Mouse (Mus musculus): ENCODE results near the gene Prdm12.

Gene Prdm12

DNA sequence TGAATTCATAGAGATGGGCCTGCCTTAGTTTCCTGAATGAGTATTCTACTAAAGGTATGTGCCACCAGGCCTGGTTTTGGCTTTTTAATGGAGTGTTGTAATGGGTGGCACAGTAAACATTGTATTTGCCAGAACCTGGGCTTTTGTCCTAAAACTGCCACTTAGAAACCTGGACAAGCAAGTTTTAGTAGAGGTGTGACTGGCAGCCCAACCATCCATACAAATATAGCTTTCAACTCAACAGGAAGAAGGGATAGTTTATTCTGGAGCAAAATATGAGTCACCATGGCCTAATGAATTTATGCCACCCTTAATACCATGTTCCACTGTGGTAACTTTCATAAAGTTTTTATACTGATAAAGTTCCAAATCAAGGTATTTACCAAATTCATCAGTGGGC is 63.4 kb downstream of the Prdm12 start:
- in situ Hi-C loops (cut with MboI, MseI) = no loop called here

All from T-helper 17 cell (primary cell).